Mouse (Mus musculus) intestine, embryonic 14.5 days (tissue): ENCODE data around the gene Pipox. TPM values are rescaled to one million over a fixed set of nuclear protein-coding genes. Genes with fewer than 3 reads are reported as not detected.

ENCODE experiments used
- ATAC-seq: fragments of 200-750 bp; cut with Nextera tagmentation; replicated peaks from 2 replicates; pipeline ENCODE4 v1.8.0; 2017; ENCODE audit warnings: low read depth, moderate number of reproducible peaks, moderate TSS enrichment, moderate library complexity; ENCODE audit not compliant: low FRiP score, low TSS enrichment
- DNase-seq: peaks from one replicate; pipeline ENCODE4 v3.0.0-alpha.2; 2018; ENCODE audit warnings: low spot score
- H3K27ac ChIP-seq: fragments of 300-500 bp; sonication (generic); 2 replicates; pipeline ENCODE4 v1.5.1; 2014; ENCODE audit warnings: low read depth, mild to moderate bottlenecking, control low read depth
- H3K27me3 ChIP-seq: fragments of 300-500 bp; sonication (generic); replicated peaks from 2 replicates; pipeline ENCODE4 v1.6.1; 2014; ENCODE audit warnings: low read length, control low read depth; ENCODE audit not compliant: control insufficient read depth, insufficient read depth
- H3K36me3 ChIP-seq: fragments of 300-500 bp; sonication (generic); 2 replicates; pipeline ENCODE4 v1.6.1; 2014; ENCODE audit warnings: low read length, control low read depth; ENCODE audit not compliant: control insufficient read depth, insufficient read depth
- H3K4me1 ChIP-seq: fragments of 300-500 bp; sonication (generic); replicated peaks from 2 replicates; pipeline ENCODE4 v1.6.1; 2014; ENCODE audit warnings: low read length, control low read depth, mixed read lengths; ENCODE audit not compliant: control insufficient read depth, insufficient read depth
- H3K4me2 ChIP-seq: fragments of 300-500 bp; sonication (generic); 2 replicates; pipeline ENCODE4 v1.6.1; 2014; ENCODE audit warnings: low read length
- H3K4me3 ChIP-seq: fragments of 300-500 bp; sonication (generic); 2 replicates; pipeline ENCODE4 v1.5.1; 2014; ENCODE audit warnings: low read depth, low read length, control low read depth, mixed read lengths
- H3K9ac ChIP-seq: fragments of 300-500 bp; sonication (generic); 2 replicates; pipeline ENCODE4 v1.6.1; 2014; ENCODE audit warnings: mild to moderate bottlenecking, low read length
- H3K9me3 ChIP-seq: fragments of 300-500 bp; sonication (generic); 2 replicates; pipeline ENCODE4 v1.6.1; 2016; ENCODE audit warnings: low read length, control low read depth; ENCODE audit not compliant: control insufficient read depth
- WGBS: fragments of 180-500 bp; shearing (Covaris S2); extraction: QIAGEN DNeasy Blood & Tissue Kit; methylation state at CpG from one replicate; pipeline ENCODE4 v1.1.7; 2014; 5-methylcytosine and 5-hydroxymethylcytosine counted together
- polyA plus RNA-seq: library from polyadenylated mRNA; unstranded; fragments of >200 nt; fragmentation: Nextera tagmentation; extraction: Ambion mirVana; gene quantifications from 2 replicates; pipeline ENCODE4 v1.2.1, GENCODE M21; 2014

Pipox gene
- polyA plus RNA-seq, 1 experiment from 2014 or later: 9.2 TPM

DNA sequence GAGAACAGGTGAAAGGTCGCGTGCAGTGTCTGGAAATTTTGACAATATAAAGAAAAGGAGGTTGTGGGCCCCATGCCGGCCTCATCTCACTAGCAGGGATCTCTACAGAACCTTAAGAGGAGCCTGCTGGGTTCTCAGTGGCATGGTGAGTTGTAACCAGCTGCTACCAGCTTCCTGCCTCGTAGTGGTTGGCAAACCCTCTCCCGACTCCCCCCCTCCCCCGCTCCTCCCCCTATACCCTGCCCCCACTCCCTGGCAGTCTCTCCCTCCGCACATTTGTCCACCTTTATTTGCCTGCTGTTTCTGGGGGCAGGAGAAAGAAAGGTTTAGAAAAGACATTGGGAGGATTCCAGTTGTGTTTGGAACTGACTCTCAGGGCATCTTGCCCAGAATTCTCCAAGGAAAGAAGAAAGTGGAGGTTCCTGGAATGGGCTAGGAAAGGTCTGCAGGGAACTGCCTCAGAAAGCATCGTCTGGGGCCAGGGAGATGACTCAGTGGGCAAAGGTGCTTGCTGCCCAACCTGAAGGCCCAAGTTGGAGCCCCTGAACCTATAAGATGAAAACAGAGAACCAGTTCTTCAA is 8.0 kb upstream of the Pipox start:
- 49% methylated on average over 8 of the region's 8 CpGs for WGBS
- no peak overlapping the region for H3K4me3 ChIP-seq
- no peaks in the 10 kb centered on the region; the same call in 1 of the 2 replicates for H3K4me1 ChIP-seq
- DNase-seq (no peak), ATAC-seq (no peak)
- H3K4me2 ChIP-seq: no peak overlapping the region
- H3K27ac ChIP-seq: no peak overlapping the region
- H3K9ac ChIP-seq: no peak overlapping the region
- no peaks in the 10 kb centered on the region for H3K36me3 ChIP-seq
- no peaks in the 10 kb centered on the region for H3K9me3 ChIP-seq
- H3K27me3 ChIP-seq: peaks cover 5% of the 10 kb centered on the region; the same call in 1 of the 2 replicates

DNA sequence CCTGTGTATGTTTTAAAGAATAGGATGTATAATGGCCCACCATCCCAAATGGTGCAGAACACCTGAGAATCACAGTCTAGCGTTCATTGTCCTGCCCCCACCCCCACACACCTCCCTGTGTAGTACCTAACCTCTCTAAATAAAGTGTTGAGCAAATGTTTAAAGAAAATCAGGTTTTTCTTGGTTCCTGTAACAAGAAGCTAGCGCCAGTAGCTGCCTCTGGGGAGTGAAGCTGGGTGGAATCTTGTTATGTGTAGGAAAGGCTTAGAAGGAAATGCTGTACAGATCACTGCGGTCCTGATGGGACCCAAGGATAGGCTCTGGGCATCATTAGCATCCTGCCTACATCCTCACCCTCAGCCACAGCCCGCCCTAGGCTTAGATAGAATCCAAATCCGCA is 7.5 kb upstream of the Pipox start:
- no peaks in the 10 kb centered on the region for H3K36me3 ChIP-seq
- H3K9ac ChIP-seq: no peak overlapping the region
- H3K4me2 ChIP-seq: no peak overlapping the region
- no peak overlapping the region for H3K4me3 ChIP-seq
- WGBS: 52% methylated on average over 5 of the region's 5 CpGs
- H3K27ac ChIP-seq: no peak overlapping the region
- DNase-seq (no peak), ATAC-seq (no peak)
- H3K27me3 ChIP-seq: peaks cover 9% of the 10 kb centered on the region; the same call in 1 of the 2 replicates
- no peaks in the 10 kb centered on the region; the same call in 1 of the 2 replicates for H3K4me1 ChIP-seq
- no peaks in the 10 kb centered on the region for H3K9me3 ChIP-seq

DNA sequence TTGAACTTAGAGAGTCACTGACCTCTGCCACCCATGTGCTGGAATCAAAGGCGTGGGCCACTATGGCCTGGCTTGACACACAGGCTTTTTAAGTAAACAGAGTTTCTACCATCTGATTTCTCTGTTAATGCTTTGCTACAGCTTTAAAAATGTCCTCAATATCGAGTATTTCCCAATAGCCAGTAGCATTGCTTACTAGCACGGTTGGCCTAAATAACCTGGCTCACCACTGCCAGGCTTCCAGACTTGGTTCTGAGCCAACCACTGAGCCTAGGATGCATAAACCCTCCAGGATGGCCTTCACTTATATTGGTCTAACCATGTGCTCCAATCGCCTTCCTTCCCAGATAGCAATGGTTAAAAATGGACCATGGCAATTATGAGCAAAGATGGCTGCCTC is 6.8 kb upstream of the Pipox start:
- peaks cover 15% of the 10 kb centered on the region; the same call in 1 of the 2 replicates for H3K27me3 ChIP-seq
- H3K4me2 ChIP-seq: no peak overlapping the region
- H3K4me3 ChIP-seq: no peak overlapping the region
- H3K27ac ChIP-seq: no peak overlapping the region
- no peaks in the 10 kb centered on the region for H3K36me3 ChIP-seq
- no peaks in the 10 kb centered on the region for H3K9me3 ChIP-seq
- no peak overlapping the region for H3K9ac ChIP-seq
- ATAC-seq: no peak
- no peak for DNase-seq
- H3K4me1 ChIP-seq: peaks cover 2% of the 10 kb centered on the region; the same call in 1 of the 2 replicates
- WGBS: 83% methylated on average over 4 of the region's 4 CpGs

DNA sequence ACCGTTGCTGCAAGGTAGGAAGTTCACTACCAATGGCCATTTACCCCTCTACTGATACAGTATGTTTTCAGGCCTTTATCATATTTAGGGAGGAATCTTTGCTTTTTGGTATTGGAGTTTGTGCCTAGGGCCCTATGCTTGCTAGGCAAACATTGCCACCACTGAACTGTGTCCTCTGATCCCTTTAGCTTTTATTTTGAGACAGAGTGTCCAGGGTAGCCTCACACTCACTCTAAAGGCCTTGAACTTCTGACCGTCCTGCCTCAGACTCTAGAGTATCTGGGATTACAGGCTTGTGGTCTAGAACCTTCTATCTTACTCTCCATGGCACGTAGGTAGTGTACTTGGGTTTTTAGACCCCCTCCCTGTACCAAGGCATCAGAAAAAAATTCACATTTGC is 6.3 kb upstream of the Pipox start:
- Histone ChIP-seq H3K4me2 (no peak overlapping the region), H3K9me3 (no peaks in the 10 kb centered on the region), H3K4me3 (no peak overlapping the region), H3K9ac (no peak overlapping the region), H3K27ac (no peak overlapping the region), H3K4me1 (peaks cover 3% of the 10 kb centered on the region), H3K36me3 (no peaks in the 10 kb centered on the region), H3K27me3 (peaks cover 15% of the 10 kb centered on the region; the same call in 1 of the 2 replicates)
- ATAC-seq: no peak
- WGBS: 83% methylated on average over 3 of the region's 3 CpGs
- no peak for DNase-seq

DNA sequence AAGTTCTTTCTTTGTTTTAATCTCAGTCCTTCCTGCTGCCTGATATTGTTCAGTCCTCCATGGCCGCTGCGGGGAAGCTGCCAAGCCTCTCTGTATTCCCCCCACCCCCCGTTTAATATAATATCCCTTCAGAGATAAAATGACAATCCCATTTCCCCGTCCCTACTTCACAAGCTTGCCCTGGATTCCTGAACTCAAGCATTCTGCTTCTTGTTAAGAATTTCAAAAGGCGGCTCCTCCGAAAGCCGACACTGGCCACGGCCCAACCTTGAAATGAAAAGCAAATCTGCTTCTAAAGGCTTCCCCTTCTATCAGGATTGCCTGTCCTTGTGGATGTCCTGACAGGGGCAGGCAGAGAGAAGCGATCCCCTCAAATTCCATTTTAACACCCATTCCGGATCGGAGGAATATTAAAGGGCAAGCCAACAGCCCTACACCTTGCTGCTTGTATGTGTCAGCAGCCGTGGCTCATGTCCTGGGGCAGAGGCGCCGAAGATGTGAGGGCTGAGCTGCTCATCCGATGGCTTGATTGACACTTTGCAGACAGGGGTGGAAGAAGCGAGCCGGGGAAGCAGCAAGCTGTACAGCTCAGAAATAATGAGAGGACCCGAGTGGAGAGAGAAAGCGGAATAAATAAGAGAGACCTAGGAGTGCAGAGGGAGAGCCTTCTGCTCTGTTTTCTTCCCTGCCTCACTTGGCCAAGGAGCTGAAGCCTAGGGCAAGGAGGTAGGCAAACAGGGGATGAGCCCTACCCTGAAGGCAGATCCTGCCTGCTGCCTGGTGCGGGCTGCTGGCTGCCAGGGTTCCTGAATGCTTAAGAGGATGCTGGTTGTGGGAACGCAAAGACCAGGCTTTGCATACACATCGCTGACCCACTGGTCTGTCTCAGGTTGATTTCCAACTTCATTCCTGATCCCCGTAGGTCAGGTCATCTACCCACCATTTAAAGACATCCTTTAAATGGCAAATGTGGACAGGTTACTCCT is 3.2 kb upstream of the Pipox start:
- Histone ChIP-seq H3K4me2 (peak overlapping the region; percentile 21; the same call in 1 of the 2 replicates), H3K36me3 (no peaks in the 10 kb centered on the region), H3K4me3 (no peak overlapping the region), H3K4me1 (peaks cover 18% of the 10 kb centered on the region), H3K27me3 (peaks cover 15% of the 10 kb centered on the region; the same call in 1 of the 2 replicates), H3K9ac (no peak overlapping the region), H3K27ac (no peak overlapping the region), H3K9me3 (no peaks in the 10 kb centered on the region)
- DNase-seq (no peak), ATAC-seq (no peak)
- 23% methylated on average over 23 of the region's 23 CpGs for WGBS

DNA sequence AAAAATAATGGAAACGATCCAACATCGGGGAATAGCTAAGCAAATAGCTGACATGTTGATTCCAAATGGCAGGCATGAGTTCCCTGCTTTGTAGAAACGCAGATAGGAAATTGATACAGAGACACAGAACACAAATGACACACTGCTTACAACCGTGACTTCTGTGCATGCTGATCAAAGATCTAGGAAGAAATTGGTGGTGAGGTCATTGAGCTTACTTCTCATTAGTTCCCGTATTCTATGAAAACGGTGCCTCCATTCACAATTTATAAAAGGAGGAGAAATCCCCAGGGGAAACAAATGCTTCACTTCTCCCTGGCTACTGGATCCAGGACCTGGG is 2.6 kb upstream of the Pipox start:
- Histone ChIP-seq H3K4me2 (peak overlapping the region; percentile 21; the same call in 1 of the 2 replicates), H3K9me3 (no peaks in the 10 kb centered on the region), H3K36me3 (no peaks in the 10 kb centered on the region), H3K27ac (no peak overlapping the region), H3K27me3 (peaks cover 15% of the 10 kb centered on the region; the same call in 1 of the 2 replicates), H3K4me3 (no peak overlapping the region), H3K4me1 (peaks cover 18% of the 10 kb centered on the region), H3K9ac (no peak overlapping the region)
- WGBS: 61% methylated on average over 6 of the region's 6 CpGs
- ATAC-seq (no peak), DNase-seq (no peak)

DNA sequence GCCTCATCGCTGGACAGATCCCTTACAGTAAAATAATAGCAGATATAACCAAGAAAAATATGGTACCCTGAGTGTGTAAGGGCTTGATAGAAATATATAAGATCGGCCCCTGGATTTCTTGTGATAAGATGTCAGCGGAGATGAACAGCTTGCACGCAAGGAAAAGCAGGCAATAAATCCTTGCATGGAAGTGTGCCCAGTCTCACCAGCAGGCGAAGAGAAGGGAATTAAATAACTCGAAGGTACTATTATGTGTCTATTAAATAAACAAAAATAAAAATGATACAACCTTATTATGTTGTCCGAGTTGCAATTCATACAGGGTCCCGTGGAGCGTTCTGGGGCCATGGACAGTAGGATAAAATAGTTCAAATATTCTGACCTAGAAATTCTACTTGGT is 2.1 kb upstream of the Pipox start:
- Histone ChIP-seq H3K27me3 (peaks cover 15% of the 10 kb centered on the region; the same call in 1 of the 2 replicates), H3K4me1 (peaks cover 18% of the 10 kb centered on the region), H3K27ac (no peak overlapping the region), H3K36me3 (no peaks in the 10 kb centered on the region), H3K4me3 (no peak overlapping the region), H3K9me3 (no peaks in the 10 kb centered on the region), H3K9ac (no peak overlapping the region), H3K4me2 (no peak overlapping the region)
- ATAC-seq: no peak
- DNase-seq: no peak
- WGBS: 74% methylated on average over 9 of the region's 9 CpGs

DNA sequence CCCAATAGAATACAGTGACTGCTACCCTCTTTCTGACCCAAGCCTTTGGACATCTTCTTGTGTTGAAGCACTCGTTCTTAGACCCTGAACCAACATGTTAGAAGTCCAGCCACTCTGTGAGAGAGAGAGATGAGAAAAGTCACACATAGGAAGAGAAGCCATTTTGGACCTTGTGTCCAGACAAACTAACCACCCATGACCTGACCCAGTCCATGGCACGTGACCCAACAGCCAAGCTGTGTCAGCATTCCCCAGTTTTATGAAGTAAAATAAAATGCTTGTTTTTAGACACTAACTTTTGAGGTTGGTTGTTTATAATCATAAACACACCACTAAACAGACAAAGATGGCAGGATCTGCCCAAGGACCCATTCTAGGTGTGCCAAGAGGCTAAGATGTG is 1.1 kb upstream of the Pipox start:
- H3K4me1 ChIP-seq: peaks cover 18% of the 10 kb centered on the region
- WGBS: 83% methylated on average over 2 of the region's 2 CpGs
- H3K9me3 ChIP-seq: no peaks in the 10 kb centered on the region
- no peak overlapping the region for H3K9ac ChIP-seq
- H3K27ac ChIP-seq: no peak overlapping the region
- H3K4me2 ChIP-seq: no peak overlapping the region
- peaks cover 15% of the 10 kb centered on the region; the same call in 1 of the 2 replicates for H3K27me3 ChIP-seq
- DNase-seq (no peak), ATAC-seq (no peak)
- H3K36me3 ChIP-seq: no peaks in the 10 kb centered on the region
- H3K4me3 ChIP-seq: no peak overlapping the region
